Comparison of ENCODE assay signal across 18 mouse cellular contexts in genomic region chr1:185918663-185919062, GRCm38 (mm10).
"Had no signal": no experiment of that assay in that cellular context is flagged by ENCODE, and none has a peak within 500 bp of the region (broad histone marks: within the 10 kb centered on the region; RNA-seq: fewer than 3 reads in every experiment).

No protein-coding gene starts in this region.

- H3K27ac ChIP-seq: intestine, embryonic 15.5 days; kidney, embryonic 15.5 days; limb, embryonic 13.5 days; liver, embryonic 13.5 days; midbrain, embryonic 10.5 days; midbrain, embryonic 13.5 days; neural tube, embryonic 13.5 days had no signal

- DNase-seq: kidney, adult 11 months; kidney, adult 8-10 months; kidney, postnatal 10 days; kidney, postnatal 36 days; left cerebral cortex, postnatal 4 days; liver, embryonic 13.5 days; lung, postnatal 36 days; thymus, adult 18-20 months; thymus, postnatal 36 days had no signal

- H3K4me3 ChIP-seq: intestine, embryonic 15.5 days; kidney, embryonic 15.5 days; limb, embryonic 13.5 days; liver, embryonic 13.5 days; megakaryocyte, embryonic 14.5 days; midbrain, embryonic 10.5 days; midbrain, embryonic 13.5 days; myocyte; neural tube, embryonic 13.5 days had no signal

- H3K27me3 ChIP-seq: intestine, embryonic 15.5 days; kidney, embryonic 15.5 days; limb, embryonic 13.5 days; liver, embryonic 13.5 days; megakaryocyte, embryonic 14.5 days; midbrain, embryonic 13.5 days; neural tube, embryonic 13.5 days had no signal

- H3K9me3 ChIP-seq: intestine, embryonic 15.5 days; kidney, embryonic 15.5 days; limb, embryonic 13.5 days; liver, embryonic 13.5 days; midbrain, embryonic 10.5 days; midbrain, embryonic 13.5 days; neural tube, embryonic 13.5 days had no signal

- H3K36me3 ChIP-seq: intestine, embryonic 15.5 days; kidney, embryonic 15.5 days; limb, embryonic 13.5 days; liver, embryonic 13.5 days; midbrain, embryonic 10.5 days; midbrain, embryonic 13.5 days; neural tube, embryonic 13.5 days had no signal

- ATAC-seq: intestine, embryonic 15.5 days; midbrain, embryonic 13.5 days; midbrain, embryonic 16.5 days had no signal

- H3K9ac ChIP-seq: intestine, embryonic 15.5 days; kidney, embryonic 15.5 days; limb, embryonic 13.5 days; liver, embryonic 13.5 days; midbrain, embryonic 13.5 days; neural tube, embryonic 13.5 days had no signal

- H3K4me1 ChIP-seq: intestine, embryonic 15.5 days; kidney, embryonic 15.5 days; liver, embryonic 13.5 days; megakaryocyte, embryonic 14.5 days; midbrain, embryonic 10.5 days; midbrain, embryonic 13.5 days had no signal

- H3K4me2 ChIP-seq: intestine, embryonic 15.5 days; kidney, embryonic 15.5 days; limb, embryonic 13.5 days; liver, embryonic 13.5 days; midbrain, embryonic 13.5 days; neural tube, embryonic 13.5 days had no signal
